In the genomic region with DNA sequence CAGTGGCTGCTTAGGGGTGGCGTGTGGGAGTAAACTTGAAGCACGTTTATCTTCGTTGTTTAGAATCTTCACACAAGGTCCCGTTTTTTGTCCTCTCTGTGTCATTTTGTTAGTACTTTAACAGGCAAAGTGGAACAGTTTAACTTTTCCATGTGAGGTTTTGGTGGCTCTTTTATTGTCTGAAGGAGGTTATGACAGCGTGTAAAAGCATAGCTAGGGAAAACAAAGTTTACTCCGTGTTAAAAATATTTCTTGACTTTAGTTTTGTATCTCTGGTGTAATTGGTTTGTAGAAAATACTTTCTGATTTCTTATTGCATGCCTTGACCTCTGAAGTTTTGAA, we compare ENCODE assay signal across 8 mouse cellular contexts. TPM values are rescaled to one million over a fixed set of nuclear protein-coding genes. Genes with fewer than 3 reads are reported as not detected.
DNase-seq lines count a peak whose midpoint lies in the region; ATAC-seq and TF ChIP-seq lines count a peak whose summit lies in the region.

No protein-coding gene starts in this region.

- peak overlapping the region; percentile 85 for H3K9ac ChIP-seq in heart, embryonic 15.5 days
- H3K9ac ChIP-seq in MEL (ENCODE audit: control insufficient read depth, low read depth, low read length, poor library complexity, severe bottlenecking): peak overlapping the region; percentile 89
- H3K9ac ChIP-seq in hindbrain, embryonic 11.5 days (ENCODE audit: low read depth, low read length): peak overlapping the region; percentile 74
- H3K9ac ChIP-seq in midbrain, embryonic 12.5 days (replicated peaks): peak overlapping the region; percentile 86

- no peak for ATAC-seq in heart, embryonic 15.5 days (replicated peaks; ENCODE audit: insufficient number of reproducible peaks, insufficient read depth, low FRiP score, low read depth)
- no peak for ATAC-seq in hindbrain, embryonic 11.5 days (ENCODE audit: low FRiP score)
- ATAC-seq in midbrain, embryonic 12.5 days (ENCODE audit: low FRiP score, low read depth): no peak

- 0 out of 4 replicates have a peak, but pooled peaks of 1 of the 2 experiments have one; percentile 8 for TF ChIP-seq POLR2A in MEL (IDR thresholded peaks at IDR 0.05; ENCODE audit: control insufficient read depth in 1 of 2, insufficient read depth in 1 of 2, low read depth in 1 of 2, low read length in 2 of 2, poor library complexity in 1 of 2)

- peaks cover 17% of the 10 kb centered on the region for H3K4me1 ChIP-seq in heart, embryonic 15.5 days (replicated peaks)
- H3K4me1 ChIP-seq in MEL (ENCODE audit: control insufficient read depth in 1 of 2, insufficient read depth in 2 of 2, low read length in 2 of 2): peaks cover 5 to 39% of the 10 kb centered on the region in 2 experiments; a peak in 3 of 4 replicates
- H3K4me1 ChIP-seq in hindbrain, embryonic 11.5 days (replicated peaks; ENCODE audit: control insufficient read depth, insufficient read depth, low read length): 0 out of 2 replicates have a peak, but pooled peaks cover 2% of the 10 kb centered on the region
- peaks cover 24% of the 10 kb centered on the region for H3K4me1 ChIP-seq in midbrain, embryonic 12.5 days

- peaks cover 62% of the 10 kb centered on the region for H3K79me2 ChIP-seq in MEL (ENCODE audit: control insufficient read depth, insufficient read depth, low read length, poor library complexity)

- no peak; a peak in 1 of 4 replicates for TF ChIP-seq EP300 in MEL (IDR thresholded peaks at IDR 0.05; ENCODE audit: low read depth in 1 of 2, low read length in 2 of 2)

- 6% methylated on average over 6 of the region's 6 CpGs for WGBS in heart, embryonic 15.5 days
- WGBS in hindbrain, embryonic 11.5 days: 15% methylated on average over 6 of the region's 6 CpGs
- 15% methylated on average over 6 of the region's 6 CpGs for WGBS in midbrain, embryonic 12.5 days

- no peaks in the 10 kb centered on the region for H3K27me3 ChIP-seq in heart, embryonic 15.5 days
- H3K27me3 ChIP-seq in MEL (ENCODE audit: control insufficient read depth in 1 of 2, insufficient read depth in 2 of 2, low read length in 2 of 2): no peaks in the 10 kb centered on the region
- H3K27me3 ChIP-seq in hindbrain, embryonic 11.5 days (ENCODE audit: control insufficient read depth, insufficient read depth, low read length): no peaks in the 10 kb centered on the region
- H3K27me3 ChIP-seq in midbrain, embryonic 12.5 days: peaks cover 7% of the 10 kb centered on the region; the same call in 1 of the 2 replicates

- no peaks in the 10 kb centered on the region for H3K9me3 ChIP-seq in heart, embryonic 15.5 days (replicated peaks)
- H3K9me3 ChIP-seq in MEL (replicated peaks; ENCODE audit: insufficient read depth, low read length): no peaks in the 10 kb centered on the region
- H3K9me3 ChIP-seq in hindbrain, embryonic 11.5 days (ENCODE audit: control insufficient read depth, low read length): no peaks in the 10 kb centered on the region
- no peaks in the 10 kb centered on the region for H3K9me3 ChIP-seq in midbrain, embryonic 12.5 days

- DNase-seq in heart, postnatal 10 days: no peak
- DNase-seq in MEL (ENCODE audit: low read depth, low spot score): no peak
- DNase-seq in hindbrain, embryonic 11.5 days (ENCODE audit: low spot score): no peak
- DNase-seq in thymus, adult 18-20 months: no peak
- DNase-seq in gastrocnemius, postnatal 14 days: no peak
- DNase-seq in cerebellum, adult 9-11 months: no peak

- H3K27ac ChIP-seq in heart, embryonic 15.5 days: no peak overlapping the region
- H3K27ac ChIP-seq in MEL (ENCODE audit: control insufficient read depth, low read depth, low read length): peak overlapping the region; percentile 90
- H3K27ac ChIP-seq in hindbrain, embryonic 11.5 days (ENCODE audit: low read depth, low read length): no peak overlapping the region
- no peak overlapping the region for H3K27ac ChIP-seq in midbrain, embryonic 12.5 days (replicated peaks)

- H3K36me3 ChIP-seq in heart, embryonic 15.5 days: no peaks in the 10 kb centered on the region
- peaks cover 0 to 35% of the 10 kb centered on the region in 2 experiments; a peak in 2 of 4 replicates for H3K36me3 ChIP-seq in MEL (ENCODE audit: control insufficient read depth in 1 of 2, insufficient read depth in 2 of 2, low read length in 2 of 2)
- no peaks in the 10 kb centered on the region for H3K36me3 ChIP-seq in hindbrain, embryonic 11.5 days (ENCODE audit: control insufficient read depth, insufficient read depth, low read length)
- H3K36me3 ChIP-seq in midbrain, embryonic 12.5 days: no peaks in the 10 kb centered on the region

- H3K4me3 ChIP-seq in heart, embryonic 15.5 days: peak overlapping the region; percentile 85
- H3K4me3 ChIP-seq in MEL (ENCODE audit: control insufficient read depth in 1 of 2, insufficient read depth in 1 of 2, low read depth in 2 of 2, low read length in 2 of 2): peak overlapping the region; percentile 90 to 94
- H3K4me3 ChIP-seq in hindbrain, embryonic 11.5 days (ENCODE audit: low read depth, low read length): peak overlapping the region; percentile 80
- H3K4me3 ChIP-seq in midbrain, embryonic 12.5 days: peak overlapping the region; percentile 86

- no peak for TF ChIP-seq RAD21 in MEL (IDR thresholded peaks at IDR 0.05; ENCODE audit: low read depth, low read length)

- intact Hi-C loops in heart, postnatal 10 days (cut with DNase I): loop anchor here (2.0 to 5.0 kb wide), 2 partner anchors 51 to 56 kb away; no protein-coding TSS in a partner anchor
- intact Hi-C loops in gastrocnemius, postnatal 14 days (cut with DNase I; ENCODE audit: low total_unique reads): no loop called here

- H3K4me2 ChIP-seq in heart, embryonic 15.5 days: peak overlapping the region; percentile 87
- peak overlapping the region; percentile 85 for H3K4me2 ChIP-seq in hindbrain, embryonic 11.5 days (replicated peaks; ENCODE audit: low read depth, low read length)
- peak overlapping the region; percentile 85 for H3K4me2 ChIP-seq in midbrain, embryonic 12.5 days (replicated peaks)

- TF ChIP-seq CTCF in MEL (IDR thresholded peaks at IDR 0.05 in 2 of 3, conservative IDR thresholded peaks at IDR 0.05 in 1 of 3; ENCODE audit: control insufficient read depth in 1 of 3, insufficient read depth in 1 of 3, low read depth in 2 of 3, low read length in 3 of 3, poor library complexity in 1 of 3, severe bottlenecking in 1 of 3): no peak

TF ChIP-seq in MEL, 35 proteins besides CTCF, POLR2A, EP300 and RAD21:
- TF ChIP-seq ETS1 (IDR thresholded peaks at IDR 0.05; ENCODE audit: low read depth, low read length) (no peak), MXI1 (IDR thresholded peaks at IDR 0.05; ENCODE audit: low read depth, low read length) (peak; percentile 94; the same call in 1 of the 2 replicates), SMC3 (IDR thresholded peaks at IDR 0.05; ENCODE audit: low read depth, low read length) (no peak), MAZ (IDR thresholded peaks at IDR 0.05; ENCODE audit: low read depth, low read length) (no peak), GABPA (IDR thresholded peaks at IDR 0.05; ENCODE audit: low read depth, low read length) (no peak), TBP (IDR thresholded peaks at IDR 0.05; ENCODE audit: low read depth, low read length) (no peak), RCOR1 (IDR thresholded peaks at IDR 0.05; ENCODE audit: low read depth, low read length) (0 out of 2 replicates have a peak, but pooled peaks have one; percentile 49), MEF2A (IDR thresholded peaks at IDR 0.05; ENCODE audit: extremely low read depth, insufficient replicate concordance, low read depth, low read length, poor library complexity, severe bottlenecking) (no peak), ZNF384 (IDR thresholded peaks at IDR 0.05; ENCODE audit: low read depth, low read length) (no peak), ZKSCAN1 (IDR thresholded peaks at IDR 0.05; ENCODE audit: low read depth, low read length) (no peak), GATA1 (IDR thresholded peaks at IDR 0.05; ENCODE audit: low read depth, low read length) (0 out of 2 replicates have a peak, but pooled peaks have one; percentile 12), MYC (IDR thresholded peaks at IDR 0.05; ENCODE audit: low read depth, low read length) (0 out of 2 replicates have a peak, but pooled peaks have one; percentile 49), ZC3H11A (IDR thresholded peaks at IDR 0.05; ENCODE audit: low read depth, low read length) (no peak)

RNA-seq across cellular contexts. Expression of gene Bmp2k, which starts 1.0 kb away (rescaled TPM):
- polyA plus RNA-seq in heart, embryonic 15.5 days (2015; fragmentation: Nextera tagmentation; extraction: Ambion mirVana): 7.1 and 8.1 TPM in 2 replicates
- 10 to 100 TPM; 16.2 to 16.6 TPM for total RNA-seq in heart, postnatal 10 days (2021)
- 10.8 and 11.2 TPM in 2 replicates for total RNA-seq in MEL (2012; rRNA removed)
- polyA plus RNA-seq in MEL (2012; ENCODE audit: insufficient read depth in 1 of 2, insufficient read length in 2 of 2, low read depth in 1 of 2, low replicate concordance in 2 of 2, missing spikeins in 1 of 2): 10 to 100 TPM in 1 of 2 experiments, not detected in 1; 16.3 TPM
- polyA plus RNA-seq in hindbrain, embryonic 11.5 days (2014; fragmentation: Nextera tagmentation; extraction: Ambion mirVana): 11.1 and 13.7 TPM in 2 replicates
- polyA plus RNA-seq in midbrain, embryonic 12.5 days (2016; fragmentation: Nextera tagmentation; extraction: Ambion mirVana): 9.4 and 12.3 TPM in 2 replicates
- total RNA-seq in gastrocnemius, postnatal 14 days (2021): 10 to 100 TPM; 10.5 to 11.3 TPM
